Mouse (Mus musculus): ENCODE measurements around the gene Brsk1. TPM values are rescaled to one million over a fixed set of nuclear protein-coding genes. Genes with fewer than 3 reads are reported as not detected.

Brsk1 gene
- polyA plus RNA-seq, 1 experiment from 2014 or later: 2.2 TPM

DNA sequence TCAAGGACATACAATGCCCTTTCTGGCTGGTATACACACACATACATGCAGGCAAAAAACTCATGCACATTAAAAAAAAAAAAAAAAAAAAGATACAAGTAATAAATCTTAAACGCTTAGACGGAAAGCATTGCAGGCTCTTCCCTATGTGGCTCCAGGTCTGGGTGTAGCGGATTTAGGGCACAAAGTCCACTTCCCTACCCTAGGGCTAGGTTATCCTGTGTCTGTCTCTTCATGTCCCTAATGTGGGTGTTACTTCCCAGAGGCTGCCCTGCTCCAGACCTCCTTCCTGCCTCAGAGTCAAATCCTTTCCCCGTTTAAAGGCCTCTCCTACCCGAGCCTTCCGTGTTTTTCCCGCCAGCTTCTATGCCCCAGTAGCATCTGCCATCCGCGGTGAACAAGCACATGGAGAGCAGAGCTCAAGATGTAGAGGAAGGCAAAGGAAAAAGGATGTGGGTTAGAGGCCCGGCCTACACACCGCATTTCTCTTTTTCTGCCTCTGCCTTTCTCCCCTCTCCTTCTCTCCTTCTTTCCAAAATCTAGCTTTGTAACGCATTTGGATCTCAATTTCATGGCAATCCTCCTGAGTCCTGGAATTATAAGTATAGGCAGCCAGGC, 16.2 kb upstream of the Brsk1 start:
- peaks cover 87% of the 10 kb centered on the region for H3K36me3 ChIP-seq (replicated peaks)
- no peaks in the 10 kb centered on the region for H3K27me3 ChIP-seq (ENCODE audit: poor library complexity, severe bottlenecking)
- H3K27ac ChIP-seq: no peak overlapping the region
- no peaks in the 10 kb centered on the region for H3K9me3 ChIP-seq
- H3K4me1 ChIP-seq: no peaks in the 10 kb centered on the region
- WGBS: 92% methylated on average over 12 of the region's 12 CpGs
- H3K4me3 ChIP-seq: no peak overlapping the region
- DNase-seq (ENCODE audit: extremely low spot score, low spot score): no peak

GRCm38 (mm10) chr7:4675200-4675599, 15.2 kb upstream of the Brsk1 start:
- no peak overlapping the region for H3K27ac ChIP-seq
- WGBS: 95% methylated on average over 7 of the region's 7 CpGs

GRCm38 (mm10) chr7:4683307-4683706, 7.1 kb upstream of the Brsk1 start:
- no peak for DNase-seq (ENCODE audit: extremely low spot score, low spot score)
- Histone ChIP-seq H3K36me3 (replicated peaks) (peaks cover 35% of the 10 kb centered on the region), H3K4me3 (no peak overlapping the region), H3K9me3 (no peaks in the 10 kb centered on the region), H3K27me3 (ENCODE audit: poor library complexity, severe bottlenecking) (no peaks in the 10 kb centered on the region), H3K4me1 (peaks cover 13% of the 10 kb centered on the region), H3K27ac (no peak overlapping the region)
- WGBS: 87% methylated on average over 5 of the region's 5 CpGs

More at GRCm38 (mm10) chr7:4675200-4675599, 15.2 kb upstream of the Brsk1 start:
- peaks cover 85% of the 10 kb centered on the region for H3K36me3 ChIP-seq (replicated peaks)
- no peaks in the 10 kb centered on the region for H3K9me3 ChIP-seq
- no peak overlapping the region for H3K4me3 ChIP-seq
- H3K4me1 ChIP-seq: no peaks in the 10 kb centered on the region
- H3K27me3 ChIP-seq (ENCODE audit: poor library complexity, severe bottlenecking): no peaks in the 10 kb centered on the region
- DNase-seq (ENCODE audit: extremely low spot score, low spot score): no peak

DNA sequence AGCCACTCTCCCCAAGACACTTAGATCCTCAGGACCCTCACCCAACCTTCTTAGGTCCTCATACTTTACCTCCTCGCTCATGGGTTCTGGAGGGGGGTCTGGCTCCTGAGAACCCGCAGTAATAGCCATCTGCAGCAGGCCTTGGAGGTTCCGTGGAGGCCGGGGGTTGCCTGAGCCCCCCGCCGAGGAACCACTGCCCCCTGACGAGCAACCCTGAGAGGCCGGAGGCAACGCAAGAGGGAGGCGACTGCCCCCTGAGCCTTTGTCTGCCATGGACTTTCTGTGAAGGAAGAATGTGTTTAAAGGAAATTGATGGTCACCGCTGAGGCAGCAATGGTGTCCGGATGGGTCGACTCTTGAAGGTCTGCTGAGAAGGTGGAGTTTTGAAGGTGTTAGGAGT, 6.2 kb upstream of the Brsk1 start:
- H3K36me3 ChIP-seq (replicated peaks): peaks cover 32% of the 10 kb centered on the region
- DNase-seq (ENCODE audit: extremely low spot score, low spot score): no peak

GRCm38 (mm10) chr7:4684632-4685417, 5.6 kb upstream of the Brsk1 start, which contains the start of gene Hspbp1:
Hspbp1 (minus strand) TSS chr7:4685068.
- Histone ChIP-seq H3K9me3 (no peaks in the 10 kb centered on the region), H3K36me3 (replicated peaks) (peaks cover 30% of the 10 kb centered on the region), H3K4me3 (peak within 1 kb of the TSS; percentile 90), H3K27ac (peak within 1 kb of the TSS; percentile 86), H3K27me3 (ENCODE audit: poor library complexity, severe bottlenecking) (no peaks in the 10 kb centered on the region), H3K4me1 (peaks cover 13% of the 10 kb centered on the region)
- WGBS: under 1% methylated on average over 32 of the region's 32 CpGs
- peak; percentile 95 for DNase-seq (ENCODE audit: extremely low spot score, low spot score)

More for the DNA sequence above, 6.2 kb upstream of the Brsk1 start:
- Histone ChIP-seq H3K4me1 (peaks cover 13% of the 10 kb centered on the region), H3K27ac (peak overlapping the region; percentile 86), H3K9me3 (no peaks in the 10 kb centered on the region), H3K4me3 (peak overlapping the region; percentile 90), H3K27me3 (ENCODE audit: poor library complexity, severe bottlenecking) (no peaks in the 10 kb centered on the region)
- under 1% methylated on average over 13 of the region's 13 CpGs for WGBS

- WGBS: 5% methylated on average over 31 of the region's 35 CpGs
- Histone ChIP-seq H3K9me3 (no peaks in the 10 kb centered on the region), H3K27me3 (ENCODE audit: poor library complexity, severe bottlenecking) (no peaks in the 10 kb centered on the region), H3K27ac (peak overlapping the region; percentile 100), H3K4me3 (peak overlapping the region; percentile 99), H3K36me3 (replicated peaks) (peaks cover 38% of the 10 kb centered on the region), H3K4me1 (peaks cover 30% of the 10 kb centered on the region)
- DNase-seq (ENCODE audit: extremely low spot score, low spot score): peak; percentile 34
Measured at GRCm38 (mm10) chr7:4690951-4691653, 698 bp downstream of the Brsk1 start.

DNA sequence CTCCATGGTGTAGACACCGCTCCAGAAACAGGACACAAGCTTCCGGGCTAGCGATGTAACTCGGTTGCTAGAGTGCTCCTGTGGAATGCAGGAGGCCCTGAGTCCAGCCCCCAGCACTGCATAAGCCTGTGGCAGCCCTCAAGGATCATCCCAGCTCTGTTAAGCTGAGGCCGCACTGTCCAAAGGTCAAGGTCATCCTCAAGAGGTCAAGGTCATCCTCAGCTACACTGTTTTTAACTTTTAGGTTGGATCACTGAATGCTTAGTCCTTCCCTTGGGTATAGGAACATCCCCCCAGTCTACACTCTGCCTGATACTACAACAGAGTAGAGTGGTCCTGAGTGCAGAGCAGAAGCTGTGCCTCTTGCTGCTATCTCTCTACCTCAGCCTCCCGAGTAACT, 2.6 kb downstream of the Brsk1 start:
- Histone ChIP-seq H3K4me1 (peaks cover 30% of the 10 kb centered on the region), H3K27me3 (ENCODE audit: poor library complexity, severe bottlenecking) (no peaks in the 10 kb centered on the region), H3K4me3 (no peak overlapping the region), H3K27ac (no peak overlapping the region), H3K9me3 (no peaks in the 10 kb centered on the region), H3K36me3 (replicated peaks) (peaks cover 55% of the 10 kb centered on the region)
- WGBS: 85% methylated on average over 6 of the region's 6 CpGs
- no peak for DNase-seq (ENCODE audit: extremely low spot score, low spot score)

DNA sequence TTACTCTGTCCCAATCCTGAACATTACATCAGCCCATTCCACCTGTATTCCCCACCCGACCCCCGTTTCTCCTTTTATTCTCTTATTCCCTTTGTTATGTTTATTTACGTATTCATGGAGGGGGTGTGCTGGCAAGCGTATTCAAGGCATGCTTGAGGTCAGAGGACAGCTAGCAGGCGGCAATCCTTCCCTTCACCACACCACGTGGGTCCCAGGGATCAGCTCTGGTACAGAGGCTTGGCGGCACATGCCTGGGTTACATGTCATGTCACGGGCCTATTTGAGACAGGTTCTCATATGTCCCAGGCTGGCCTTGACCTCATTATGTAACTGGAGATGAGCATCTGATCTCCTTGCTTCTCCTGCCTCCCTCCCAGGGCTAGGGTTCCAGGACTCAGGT, 11.9 kb downstream of the Brsk1 start:
- no peaks in the 10 kb centered on the region for H3K27me3 ChIP-seq (ENCODE audit: poor library complexity, severe bottlenecking)
- peaks cover 96% of the 10 kb centered on the region for H3K36me3 ChIP-seq (replicated peaks)
- H3K4me1 ChIP-seq: peaks cover 19% of the 10 kb centered on the region
- no peak overlapping the region for H3K27ac ChIP-seq
- H3K4me3 ChIP-seq: no peak overlapping the region
- 61% methylated on average over 8 of the region's 8 CpGs for WGBS
- DNase-seq (ENCODE audit: extremely low spot score, low spot score): no peak
- no peaks in the 10 kb centered on the region for H3K9me3 ChIP-seq

DNA sequence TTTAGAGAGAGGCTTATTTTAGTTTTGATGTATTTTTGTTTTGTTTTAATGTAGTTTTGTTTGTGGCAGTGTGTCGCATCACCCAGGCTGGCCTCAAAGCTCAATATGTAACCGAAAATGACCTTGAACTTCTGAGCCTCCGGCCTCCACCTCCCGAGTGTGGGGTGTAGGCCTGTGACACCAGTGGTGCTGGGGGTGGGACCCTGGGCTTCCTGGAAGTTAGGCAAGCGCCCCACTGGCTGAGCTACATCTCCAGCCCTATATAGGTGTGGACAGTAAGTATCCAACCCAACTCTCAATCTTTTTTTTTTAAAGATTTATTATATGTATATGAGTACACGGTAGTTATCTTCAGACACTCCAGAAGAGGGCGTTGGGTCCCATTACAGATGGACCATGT, 12.8 kb downstream of the Brsk1 start:
- no peaks in the 10 kb centered on the region for H3K27me3 ChIP-seq (ENCODE audit: poor library complexity, severe bottlenecking)
- H3K4me1 ChIP-seq: peaks cover 19% of the 10 kb centered on the region
- H3K36me3 ChIP-seq (replicated peaks): peaks cover 96% of the 10 kb centered on the region
- no peak overlapping the region for H3K4me3 ChIP-seq
- no peaks in the 10 kb centered on the region for H3K9me3 ChIP-seq
- no peak overlapping the region for H3K27ac ChIP-seq
- 92% methylated on average over 7 of the region's 7 CpGs for WGBS
- no peak for DNase-seq (ENCODE audit: extremely low spot score, low spot score)

- peak; percentile 65 for DNase-seq (ENCODE audit: extremely low spot score, low spot score)
- H3K27me3 ChIP-seq (ENCODE audit: poor library complexity, severe bottlenecking): no peaks in the 10 kb centered on the region
- WGBS: 37% methylated on average over 18 of the region's 18 CpGs
- peak overlapping the region; percentile 22; the same call in 1 of the 2 replicates for H3K4me3 ChIP-seq
- no peaks in the 10 kb centered on the region for H3K9me3 ChIP-seq
- H3K36me3 ChIP-seq (replicated peaks): peaks cover 96% of the 10 kb centered on the region
- peaks cover 19% of the 10 kb centered on the region for H3K4me1 ChIP-seq
- H3K27ac ChIP-seq: peak overlapping the region; percentile 3; the same call in 1 of the 2 replicates
Measured at GRCm38 (mm10) chr7:4705098-4705497, 14.7 kb downstream of the Brsk1 start.

DNA sequence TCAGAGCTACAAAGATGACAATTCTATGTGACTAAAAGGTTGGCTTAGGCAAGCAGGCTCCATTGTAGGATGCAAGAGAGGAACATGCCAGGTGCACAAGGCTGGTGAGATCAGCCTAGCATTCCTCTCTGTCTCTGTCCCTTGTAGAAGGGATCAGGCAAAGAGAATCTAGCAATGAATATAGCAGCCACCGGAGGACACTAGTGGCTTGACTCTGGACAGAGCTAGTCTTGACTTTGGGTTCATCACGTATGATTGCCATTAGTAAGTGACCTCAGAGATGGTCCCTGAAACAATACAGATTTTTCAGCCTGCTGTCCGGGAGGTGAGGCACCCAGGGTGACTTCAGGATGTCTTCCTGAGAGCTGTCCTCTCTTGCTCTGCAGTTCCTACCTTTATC, 22.2 kb downstream of the Brsk1 start:
- H3K27me3 ChIP-seq (ENCODE audit: poor library complexity, severe bottlenecking): no peaks in the 10 kb centered on the region
- H3K4me3 ChIP-seq: no peak overlapping the region
- H3K4me1 ChIP-seq: no peaks in the 10 kb centered on the region
- no peak for DNase-seq (ENCODE audit: extremely low spot score, low spot score)
- WGBS: 92% methylated on average over 3 of the region's 3 CpGs
- no peak overlapping the region for H3K27ac ChIP-seq
- peaks cover 97% of the 10 kb centered on the region for H3K36me3 ChIP-seq (replicated peaks)
- no peaks in the 10 kb centered on the region for H3K9me3 ChIP-seq

- DNase-seq (ENCODE audit: extremely low spot score, low spot score): no peak
- H3K36me3 ChIP-seq (replicated peaks): peaks cover 58% of the 10 kb centered on the region
- no peak overlapping the region for H3K4me3 ChIP-seq
- no peaks in the 10 kb centered on the region for H3K4me1 ChIP-seq
- H3K9me3 ChIP-seq: no peaks in the 10 kb centered on the region
- no peaks in the 10 kb centered on the region for H3K27me3 ChIP-seq (ENCODE audit: poor library complexity, severe bottlenecking)
- 75% methylated on average over 6 of the region's 6 CpGs for WGBS
- H3K27ac ChIP-seq: no peak overlapping the region
Measured at GRCm38 (mm10) chr7:4716955-4717354, 26.6 kb downstream of the Brsk1 start.

DNA sequence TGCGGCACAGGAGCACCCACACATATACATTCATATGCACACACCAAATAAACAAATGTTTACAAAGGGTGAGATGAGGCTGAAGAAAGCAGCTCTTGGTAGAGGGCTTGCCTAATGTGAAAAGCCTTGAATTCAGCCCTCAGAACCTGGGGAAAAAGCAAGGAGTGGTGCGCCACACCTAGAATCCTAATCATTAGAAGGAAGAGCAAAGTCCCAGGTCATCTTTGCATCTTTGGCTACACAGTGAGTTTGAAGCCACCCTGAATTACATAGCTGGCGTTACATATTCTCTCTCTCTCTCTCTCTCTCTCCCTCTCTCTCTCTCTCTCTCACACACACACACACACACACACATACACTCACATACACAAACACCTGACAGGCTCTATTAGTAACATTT, 28.9 kb downstream of the Brsk1 start:
- no peak overlapping the region for H3K4me3 ChIP-seq
- DNase-seq (ENCODE audit: extremely low spot score, low spot score): no peak
- no peaks in the 10 kb centered on the region for H3K9me3 ChIP-seq
- WGBS: 98% methylated on average over 3 of the region's 3 CpGs
- peaks cover 4% of the 10 kb centered on the region; the same call in 1 of the 2 replicates for H3K4me1 ChIP-seq
- no peaks in the 10 kb centered on the region for H3K27me3 ChIP-seq (ENCODE audit: poor library complexity, severe bottlenecking)
- H3K36me3 ChIP-seq (replicated peaks): peaks cover 35% of the 10 kb centered on the region
- H3K27ac ChIP-seq: no peak overlapping the region
